Mouse (Mus musculus) induced T-regulatory cell, adult 2 months (primary cell): ENCODE results near the gene Gm15093.
"Not testable (repeated sequence)": the region's sequence is repeated elsewhere in the genome, so short reads cannot be mapped to it uniquely, and the experiment has no call there.

ENCODE experiments used
- DNase-seq: peaks from one replicate; pipeline ENCODE4 v3.0.0-alpha.2; 2012; ENCODE audit warnings: low read depth

Gm15093 gene

GRCm38 (mm10) chrX:149272077-149272476 lies at the start of gene Gm15093:
Gene Gm15093 (plus strand): TSS chrX:149272377.
- DNase-seq: not testable (repeated sequence)
